Mouse (Mus musculus): ENCODE results near the gene Slc25a34. TPM values are rescaled to one million over a fixed set of nuclear protein-coding genes. Genes with fewer than 3 reads are reported as not detected.

Slc25a34 gene
- polyA plus RNA-seq, 1 experiment, result 7.7 TPM

GRCm38 (mm10) chr4:141641961-141642811 is 18.6 kb upstream of the Slc25a34 start:
- DNase-seq, result no peak
- TF ChIP-seq POLR2A (IDR thresholded peaks at IDR 0.05; ENCODE audit: borderline replicate concordance, insufficient read depth, low read length) (no peak), CTCF (IDR thresholded peaks at IDR 0.05; ENCODE audit: borderline replicate concordance, insufficient read depth, low read depth, low read length) (no peak)
- H3K27ac ChIP-seq (ENCODE audit: insufficient read depth, low read length), result no peak overlapping the region; the same call in 1 of the 2 replicates
- WGBS, result 79% methylated on average over 25 of the region's 25 CpGs
- no peak overlapping the region for H3K4me3 ChIP-seq (replicated peaks; ENCODE audit: insufficient read depth, low read depth, low read length)
- H3K4me1 ChIP-seq (ENCODE audit: control insufficient read depth, insufficient read depth, low read length), result peaks cover 24% of the 10 kb centered on the region
- no peaks in the 10 kb centered on the region for H3K27me3 ChIP-seq (ENCODE audit: control insufficient read depth, insufficient read depth, low read length)

GRCm38 (mm10) chr4:141641353-141641771 is 17.7 kb upstream of the Slc25a34 start:
- Histone ChIP-seq H3K27me3 (ENCODE audit: control insufficient read depth, insufficient read depth, low read length) (no peaks in the 10 kb centered on the region), H3K4me3 (replicated peaks; ENCODE audit: insufficient read depth, low read depth, low read length) (no peak overlapping the region), H3K4me1 (ENCODE audit: control insufficient read depth, insufficient read depth, low read length) (peaks cover 24% of the 10 kb centered on the region), H3K27ac (ENCODE audit: insufficient read depth, low read length) (no peak overlapping the region)
- TF ChIP-seq CTCF (IDR thresholded peaks at IDR 0.05; ENCODE audit: borderline replicate concordance, insufficient read depth, low read depth, low read length) (no peak), POLR2A (IDR thresholded peaks at IDR 0.05; ENCODE audit: borderline replicate concordance, insufficient read depth, low read length) (no peak)
- 27% methylated on average over 7 of the region's 7 CpGs for WGBS
- DNase-seq, result peak in 1 of 2 experiments; percentile 43

GRCm38 (mm10) chr4:141639474-141639873 is 15.9 kb upstream of the Slc25a34 start:
- Histone ChIP-seq H3K27me3 (ENCODE audit: control insufficient read depth, insufficient read depth, low read length) (no peaks in the 10 kb centered on the region), H3K4me3 (replicated peaks; ENCODE audit: insufficient read depth, low read depth, low read length) (no peak overlapping the region), H3K4me1 (ENCODE audit: control insufficient read depth, insufficient read depth, low read length) (peaks cover 24% of the 10 kb centered on the region), H3K27ac (ENCODE audit: insufficient read depth, low read length) (no peak overlapping the region)
- TF ChIP-seq CTCF (IDR thresholded peaks at IDR 0.05; ENCODE audit: borderline replicate concordance, insufficient read depth, low read depth, low read length), result 0 out of 2 replicates have a peak, but pooled peaks have one; percentile 1
- TF ChIP-seq POLR2A (IDR thresholded peaks at IDR 0.05; ENCODE audit: borderline replicate concordance, insufficient read depth, low read length), result no peak
- DNase-seq, result no peak
- 64% methylated on average over 11 of the region's 11 CpGs for WGBS

- Histone ChIP-seq H3K4me1 (ENCODE audit: control insufficient read depth, insufficient read depth, low read length) (peaks cover 5% of the 10 kb centered on the region), H3K4me3 (replicated peaks; ENCODE audit: insufficient read depth, low read depth, low read length) (no peak overlapping the region), H3K27me3 (ENCODE audit: control insufficient read depth, insufficient read depth, low read length) (no peaks in the 10 kb centered on the region), H3K27ac (ENCODE audit: insufficient read depth, low read length) (no peak overlapping the region)
- DNase-seq, result peak; percentile 49 to 65
- WGBS, result 59% methylated on average over 5 of the region's 5 CpGs
- TF ChIP-seq CTCF (IDR thresholded peaks at IDR 0.05; ENCODE audit: borderline replicate concordance, insufficient read depth, low read depth, low read length) (no peak), POLR2A (IDR thresholded peaks at IDR 0.05; ENCODE audit: borderline replicate concordance, insufficient read depth, low read length) (no peak)
Measured at GRCm38 (mm10) chr4:141636693-141637092, 13.1 kb upstream of the Slc25a34 start.

DNA sequence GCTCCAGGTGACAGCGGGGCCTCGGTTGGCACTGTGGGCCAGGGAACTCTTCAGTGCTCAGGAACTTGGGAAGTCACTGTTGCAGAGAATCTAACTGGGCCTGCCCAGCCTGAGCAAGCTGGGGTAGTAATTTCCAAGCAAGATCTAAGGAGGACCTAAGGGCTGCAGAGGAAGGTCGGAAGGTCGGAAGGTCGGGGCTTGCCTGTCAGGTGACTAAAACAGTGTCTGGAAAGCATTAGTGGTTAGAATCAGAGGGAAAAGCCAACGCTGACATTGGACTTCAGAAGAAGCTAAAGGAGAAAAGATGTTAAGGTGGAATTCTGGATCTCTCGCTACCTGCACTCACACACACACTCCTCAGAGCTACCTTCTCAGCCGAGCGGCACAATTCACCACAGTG is 12.4 kb upstream of the Slc25a34 start:
- H3K27me3 ChIP-seq (ENCODE audit: control insufficient read depth, insufficient read depth, low read length), result no peaks in the 10 kb centered on the region
- H3K4me1 ChIP-seq (ENCODE audit: control insufficient read depth, insufficient read depth, low read length), result no peaks in the 10 kb centered on the region
- 93% methylated on average over 9 of the region's 9 CpGs for WGBS
- DNase-seq, result no peak
- TF ChIP-seq POLR2A (IDR thresholded peaks at IDR 0.05; ENCODE audit: borderline replicate concordance, insufficient read depth, low read length), result no peak
- no peak for TF ChIP-seq CTCF (IDR thresholded peaks at IDR 0.05; ENCODE audit: borderline replicate concordance, insufficient read depth, low read depth, low read length)
- no peak overlapping the region for H3K4me3 ChIP-seq (replicated peaks; ENCODE audit: insufficient read depth, low read depth, low read length)
- H3K27ac ChIP-seq (ENCODE audit: insufficient read depth, low read length), result no peak overlapping the region

DNA sequence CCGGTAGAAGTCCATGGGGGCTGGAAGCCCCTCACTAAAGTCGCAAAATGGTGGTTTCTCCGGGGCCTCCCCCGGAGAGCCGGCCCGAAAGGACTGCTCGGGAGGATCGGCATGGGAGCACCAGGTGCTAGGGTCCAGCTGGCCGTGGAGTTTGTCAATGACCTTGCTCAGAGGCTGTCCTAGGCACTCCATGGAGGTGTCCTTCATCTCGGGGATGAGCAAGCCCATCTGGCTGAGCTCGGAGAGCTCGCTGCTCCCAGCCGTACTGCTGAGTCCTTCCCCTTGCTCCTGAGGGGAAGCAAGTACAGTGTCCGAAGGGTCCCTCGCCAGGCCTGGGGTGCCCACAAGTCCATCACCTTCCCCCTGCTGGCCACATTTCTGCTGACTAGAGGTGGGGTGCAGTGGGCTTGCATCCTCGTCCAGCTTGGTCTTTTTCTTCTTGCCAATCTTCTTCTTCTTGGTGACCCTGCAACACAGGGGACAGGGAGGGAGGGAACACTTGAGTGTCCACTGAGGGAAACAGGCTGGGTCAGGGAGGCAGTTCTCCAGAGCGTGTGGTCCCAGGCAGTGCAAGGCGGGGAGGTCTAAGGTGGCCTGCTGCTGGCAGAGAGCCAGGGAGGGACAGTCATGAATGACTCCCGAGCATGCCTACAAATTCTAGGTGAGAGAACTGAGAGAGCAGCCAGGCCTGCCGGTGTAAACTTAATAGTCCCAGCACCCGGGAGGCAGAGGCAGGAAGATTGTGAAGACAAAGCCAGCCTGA is 8.7 kb upstream of the Slc25a34 start:
- H3K27me3 ChIP-seq (ENCODE audit: control insufficient read depth, insufficient read depth, low read length), result no peaks in the 10 kb centered on the region
- 86% methylated on average over 21 of the region's 21 CpGs for WGBS
- no peak for TF ChIP-seq POLR2A (IDR thresholded peaks at IDR 0.05; ENCODE audit: borderline replicate concordance, insufficient read depth, low read length)
- TF ChIP-seq CTCF (IDR thresholded peaks at IDR 0.05; ENCODE audit: borderline replicate concordance, insufficient read depth, low read depth, low read length), result no peak
- H3K27ac ChIP-seq (ENCODE audit: insufficient read depth, low read length), result no peak overlapping the region
- H3K4me1 ChIP-seq (ENCODE audit: control insufficient read depth, insufficient read depth, low read length), result no peaks in the 10 kb centered on the region
- DNase-seq, result peak in 1 of 2 experiments; percentile 9
- H3K4me3 ChIP-seq (replicated peaks; ENCODE audit: insufficient read depth, low read depth, low read length), result no peak overlapping the region

DNA sequence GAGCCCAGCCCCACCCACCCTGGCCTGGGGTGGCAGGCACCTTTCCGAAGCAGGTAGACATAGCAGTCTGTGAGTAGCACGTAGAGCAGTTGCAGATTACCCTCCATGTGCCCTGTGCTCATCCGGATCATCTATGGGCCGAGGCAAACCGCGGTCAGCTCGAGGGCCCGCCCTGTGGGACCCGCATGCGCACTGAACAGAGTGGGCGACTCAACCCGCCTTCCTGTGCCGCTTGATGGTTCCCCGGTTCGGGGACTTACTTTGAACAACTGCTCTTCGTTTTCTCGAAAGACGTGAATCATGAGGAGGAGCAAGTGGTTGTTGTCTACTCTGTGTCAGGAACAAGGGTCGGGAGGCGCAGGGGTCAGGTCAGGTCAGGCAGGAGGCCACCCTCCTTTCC is 7.6 kb upstream of the Slc25a34 start:
- H3K4me1 ChIP-seq (ENCODE audit: control insufficient read depth, insufficient read depth, low read length), result no peaks in the 10 kb centered on the region
- H3K27ac ChIP-seq (ENCODE audit: insufficient read depth, low read length), result no peak overlapping the region
- no peak for DNase-seq
- TF ChIP-seq POLR2A (IDR thresholded peaks at IDR 0.05; ENCODE audit: borderline replicate concordance, insufficient read depth, low read length) (no peak), CTCF (IDR thresholded peaks at IDR 0.05; ENCODE audit: borderline replicate concordance, insufficient read depth, low read depth, low read length) (no peak)
- no peak overlapping the region for H3K4me3 ChIP-seq (replicated peaks; ENCODE audit: insufficient read depth, low read depth, low read length)
- H3K27me3 ChIP-seq (ENCODE audit: control insufficient read depth, insufficient read depth, low read length), result no peaks in the 10 kb centered on the region
- 95% methylated on average over 20 of the region's 20 CpGs for WGBS

Measured in cerebellum, adult 2 months (tissue).